Mouse (Mus musculus): ENCODE data around the gene Gm17482. TPM values are rescaled to one million over a fixed set of nuclear protein-coding genes. Genes with fewer than 3 reads are reported as not detected.

Gene Gm17482
- polyA plus RNA-seq, 1 experiment from 2014 or later = not detected

DNA sequence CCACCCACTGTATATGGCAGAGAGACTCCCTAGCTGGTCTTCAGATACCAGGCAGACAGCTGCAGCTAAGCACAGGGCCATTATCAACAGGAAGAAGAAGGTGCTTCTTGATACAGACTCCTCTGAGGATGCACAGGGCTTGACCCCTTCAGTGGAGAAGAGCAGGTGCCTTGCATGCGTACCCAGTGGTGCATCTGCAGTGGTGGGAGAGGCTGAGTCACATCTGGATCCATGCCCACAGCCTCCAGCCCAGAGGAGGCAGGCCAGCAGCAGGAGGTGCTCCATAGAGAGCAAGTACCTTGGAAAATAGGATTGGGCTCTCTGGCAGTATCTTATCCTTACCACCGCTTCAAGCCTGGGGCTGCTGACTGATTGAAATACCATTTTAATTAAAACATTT is 66.7 kb downstream of the Gm17482 start:
- no peaks in the 10 kb centered on the region for H3K36me3 ChIP-seq (replicated peaks)
- H3K9me3 ChIP-seq (replicated peaks) = no peaks in the 10 kb centered on the region
- no peak for ATAC-seq (ENCODE audit: insufficient read depth)
- no peak overlapping the region for H3K27ac ChIP-seq (replicated peaks)
- no peak overlapping the region for H3K4me3 ChIP-seq (replicated peaks)
- WGBS (ENCODE audit: insufficient replicate concordance) = 67% methylated on average over 2 of the region's 2 CpGs
- H3K4me2 ChIP-seq = no peak overlapping the region
- H3K27me3 ChIP-seq = no peaks in the 10 kb centered on the region
- H3K4me1 ChIP-seq (replicated peaks) = no peaks in the 10 kb centered on the region
- no peak overlapping the region for H3K9ac ChIP-seq

GRCm38 (mm10) chr6:115307134-115307533 is 80.0 kb downstream of the Gm17482 start:
- Histone ChIP-seq H3K9me3 (replicated peaks) (no peaks in the 10 kb centered on the region), H3K9ac (no peak overlapping the region), H3K27me3 (no peaks in the 10 kb centered on the region), H3K4me1 (replicated peaks) (no peaks in the 10 kb centered on the region), H3K36me3 (replicated peaks) (no peaks in the 10 kb centered on the region), H3K27ac (replicated peaks) (no peak overlapping the region), H3K4me2 (no peak overlapping the region), H3K4me3 (replicated peaks) (no peak overlapping the region)
- WGBS (ENCODE audit: insufficient replicate concordance) = 60% methylated on average over 2 of the region's 2 CpGs
- no peak for ATAC-seq (ENCODE audit: insufficient read depth)

Other genes starting within 250 kb of the Gm17482 start
- gene Tamm41, start 189.5 kb upstream of the Gm17482 start, polyA plus RNA-seq (2015; fragmentation: Nextera tagmentation; extraction: Ambion mirVana) = 21.3 and 23.7 TPM in 2 replicates
- gene Syn2, start 92.4 kb upstream of the Gm17482 start, polyA plus RNA-seq (2015; fragmentation: Nextera tagmentation; extraction: Ambion mirVana) = 0.13 TPM in 2 replicates
- gene Timp4, start 24.9 kb downstream of the Gm17482 start, polyA plus RNA-seq (2015; fragmentation: Nextera tagmentation; extraction: Ambion mirVana) = 0.02 TPM in 1 of 2 replicates, not detected in the other
- gene Pparg, start 133.6 kb downstream of the Gm17482 start, polyA plus RNA-seq (2015; fragmentation: Nextera tagmentation; extraction: Ambion mirVana) = 1.5 and 1.7 TPM in 2 replicates

All from liver, embryonic 15.5 days (tissue).